Mouse (Mus musculus) MEL (cell line): Measurements from ENCODE around the gene Maml3. TPM values are rescaled to one million over a fixed set of nuclear protein-coding genes. Genes with fewer than 3 reads are reported as not detected.

Source experiments
- DNase-seq: peaks from one replicate; pipeline ENCODE4 v3.0.0; 2011; ENCODE audit warnings: low read depth, low spot score
- H3K27ac ChIP-seq: 2 replicates; pipeline ENCODE4 v1.5.1; 2012; ENCODE audit warnings: low read depth, mild to moderate bottlenecking, control low read depth, low read length, moderate library complexity; ENCODE audit not compliant: control insufficient read depth
- H3K27me3 ChIP-seq, 2 experiments: fragments of 150-350 bp in 1 of 2; sonication (generic) in 1 of 2; 2 replicates each; pipeline ENCODE4 v1.6.1; 2012; ENCODE audit warnings: low read length in 2 of 2, mild to moderate bottlenecking in 2 of 2, improper control_type of control experiment in 1 of 2, moderate library complexity in 1 of 2; ENCODE audit not compliant: insufficient read depth in 2 of 2, control insufficient read depth in 1 of 2
- H3K36me3 ChIP-seq, 2 experiments: 2 replicates each; pipeline ENCODE4 v1.6.1; 2012 to 2014; ENCODE audit warnings: low read length in 2 of 2, improper control_type of control experiment in 1 of 2, inconsistent platforms in 1 of 2, mild to moderate bottlenecking in 1 of 2; ENCODE audit not compliant: insufficient read depth in 2 of 2, control insufficient read depth in 1 of 2
- H3K4me1 ChIP-seq, 2 experiments: fragments of 150-350 bp in 1 of 2; sonication (generic) in 1 of 2; 2 replicates each; pipeline ENCODE4 v1.6.1; 2012; ENCODE audit warnings: low read length in 2 of 2, improper control_type of control experiment in 1 of 2, mild to moderate bottlenecking in 1 of 2; ENCODE audit not compliant: insufficient read depth in 2 of 2, control insufficient read depth in 1 of 2
- H3K4me3 ChIP-seq, 2 experiments: fragments of 150-350 bp in 1 of 2; sonication (generic) in 1 of 2; 2 replicates each; pipeline ENCODE4 v1.5.1; 2012; ENCODE audit warnings: low read depth in 2 of 2, low read length in 2 of 2, mild to moderate bottlenecking in 2 of 2, moderate library complexity in 2 of 2, control low read depth in 1 of 2, improper control_type of control experiment in 1 of 2; ENCODE audit not compliant: control insufficient read depth in 1 of 2, insufficient read depth in 1 of 2
- H3K79me2 ChIP-seq: 2 replicates; pipeline ENCODE4 v1.6.1; 2012; ENCODE audit warnings: mild to moderate bottlenecking, low read length, moderate library complexity; ENCODE audit not compliant: control insufficient read depth, poor library complexity, insufficient read depth
- H3K9ac ChIP-seq: 2 replicates; pipeline ENCODE4 v1.6.1; 2012; ENCODE audit warnings: low read depth, mild to moderate bottlenecking, control low read depth, low read length, moderate library complexity; ENCODE audit not compliant: control insufficient read depth, poor library complexity, severe bottlenecking
- H3K9me3 ChIP-seq: fragments of 150-350 bp; sonication (generic); replicated peaks from 2 replicates; pipeline ENCODE4 v1.6.1; 2012; ENCODE audit warnings: mild to moderate bottlenecking, low read length, improper control_type of control experiment, moderate library complexity; ENCODE audit not compliant: insufficient read depth
- CHD2 ChIP-seq: IDR thresholded peaks from 2 replicates; pipeline ENCODE4 v1.6.1; 2011; ENCODE audit warnings: low read length, improper control_type of control experiment
- CTCF ChIP-seq, 3 experiments: IDR thresholded peaks in 2 of 3; conservative IDR thresholded peaks in 1 of 3; 2 replicates each; pipeline ENCODE4 v1.5.1; 2011 to 2012; ENCODE audit warnings: low read length in 3 of 3, low read depth in 2 of 3, mild to moderate bottlenecking in 2 of 3, improper control_type of control experiment in 1 of 3, inconsistent platforms in 1 of 3, mixed read lengths in 1 of 3, moderate library complexity in 1 of 3; ENCODE audit not compliant: control insufficient read depth in 1 of 3, insufficient read depth in 1 of 3, poor library complexity in 1 of 3, severe bottlenecking in 1 of 3
- E2F4 ChIP-seq: IDR thresholded peaks from 2 replicates; pipeline ENCODE4 v1.6.1; 2011; ENCODE audit warnings: low read depth, low read length, improper control_type of control experiment, borderline replicate concordance
- EP300 ChIP-seq, 2 experiments: IDR thresholded peaks; 2 replicates each; pipeline ENCODE4 v1.6.1; 2011; ENCODE audit warnings: improper control_type of control experiment in 2 of 2, low read length in 2 of 2, low read depth in 1 of 2, mild to moderate bottlenecking in 1 of 2
- ETS1 ChIP-seq: IDR thresholded peaks from 2 replicates; pipeline ENCODE4 v1.6.1; 2012; ENCODE audit warnings: low read depth, mild to moderate bottlenecking, inconsistent platforms, low read length, improper control_type of control experiment, moderate library complexity
- GATA1 ChIP-seq: IDR thresholded peaks from 2 replicates; pipeline ENCODE4 v1.6.1; 2011; ENCODE audit warnings: low read depth, low read length, improper control_type of control experiment
- HCFC1 ChIP-seq: IDR thresholded peaks from 2 replicates; pipeline ENCODE4 v1.6.1; 2012; ENCODE audit warnings: low read depth, mild to moderate bottlenecking, inconsistent platforms, low read length, improper control_type of control experiment, moderate library complexity
- MAX ChIP-seq: IDR thresholded peaks from 2 replicates; pipeline ENCODE4 v1.6.1; 2011; ENCODE audit warnings: low read length, improper control_type of control experiment
- MYB ChIP-seq: IDR thresholded peaks from 2 replicates; pipeline ENCODE4 v1.6.1; 2011; ENCODE audit warnings: mild to moderate bottlenecking, low read depth, low read length, improper control_type of control experiment
- NELFE ChIP-seq: IDR thresholded peaks from 2 replicates; pipeline ENCODE4 v1.6.1; 2011; ENCODE audit warnings: low read depth, low read length, improper control_type of control experiment
- NRF1 ChIP-seq: IDR thresholded peaks from 2 replicates; pipeline ENCODE4 v1.6.1; 2014; ENCODE audit warnings: low read depth, mild to moderate bottlenecking, inconsistent platforms, low read length, improper control_type of control experiment, moderate library complexity; ENCODE audit not compliant: poor library complexity, insufficient read depth, severe bottlenecking
- POLR2AphosphoS2 ChIP-seq: IDR thresholded peaks from 2 replicates; pipeline ENCODE4 v1.6.1; 2011; ENCODE audit warnings: low read length, improper control_type of control experiment
- RAD21 ChIP-seq: IDR thresholded peaks from 2 replicates; pipeline ENCODE4 v1.6.1; 2011; ENCODE audit warnings: mild to moderate bottlenecking, low read depth, low read length, improper control_type of control experiment
- RCOR1 ChIP-seq: IDR thresholded peaks from 2 replicates; pipeline ENCODE4 v1.6.1; 2012; ENCODE audit warnings: low read depth, mild to moderate bottlenecking, inconsistent platforms, low read length, improper control_type of control experiment
- SIN3A ChIP-seq: IDR thresholded peaks from 2 replicates; pipeline ENCODE4 v1.6.1; 2012; ENCODE audit warnings: low read length, improper control_type of control experiment, inconsistent platforms
- TAL1 ChIP-seq: IDR thresholded peaks from 2 replicates; pipeline ENCODE4 v1.6.1; 2012; ENCODE audit warnings: mild to moderate bottlenecking, inconsistent platforms, low read length, moderate library complexity, mixed read lengths
- USF1 ChIP-seq: IDR thresholded peaks from 2 replicates; pipeline ENCODE4 v1.6.1; 2014; ENCODE audit warnings: low read depth, mild to moderate bottlenecking, inconsistent platforms, low read length, improper control_type of control experiment, moderate library complexity
- USF2 ChIP-seq, 2 experiments: IDR thresholded peaks; 2 replicates each; pipeline ENCODE4 v1.6.1; 2011 to 2012; ENCODE audit warnings: improper control_type of control experiment in 2 of 2, low read length in 2 of 2, borderline replicate concordance in 1 of 2, inconsistent platforms in 1 of 2, low read depth in 1 of 2, mild to moderate bottlenecking in 1 of 2; ENCODE audit not compliant: insufficient read depth in 1 of 2
- ZKSCAN1 ChIP-seq: IDR thresholded peaks from 2 replicates; pipeline ENCODE4 v1.6.1; 2012; ENCODE audit warnings: low read depth, mild to moderate bottlenecking, inconsistent platforms, low read length, improper control_type of control experiment, moderate library complexity
- ZNF384 ChIP-seq: IDR thresholded peaks from 2 replicates; pipeline ENCODE4 v1.6.1; 2012; ENCODE audit warnings: low read depth, mild to moderate bottlenecking, inconsistent platforms, low read length, improper control_type of control experiment
- polyA plus RNA-seq, 2 experiments: library from polyadenylated mRNA; stranded (reverse) in 1 of 2; unstranded in 1 of 2; fragments of >175 nt in 1 of 2; fragments of >200 nt in 1 of 2; gene quantifications; 2 replicates each; pipeline versions ENCODE4 v1.2.1 to v1.2.4; 2012; ENCODE audit warnings: low replicate concordance in 2 of 2, low read depth in 1 of 2; ENCODE audit not compliant: insufficient read length in 2 of 2, insufficient read depth in 1 of 2, missing spikeins in 1 of 2
- total RNA-seq: library from RNA; depleted of rRNA; stranded (reverse); fragments of 300-350 nt; gene quantifications from 2 replicates; pipeline ENCODE4 v1.2.3, GENCODE M21; 2012

The Maml3 gene
- total and polyA plus RNA-seq, 3 experiments, result 2.0 to 4.1 TPM; not detected in 1

DNA sequence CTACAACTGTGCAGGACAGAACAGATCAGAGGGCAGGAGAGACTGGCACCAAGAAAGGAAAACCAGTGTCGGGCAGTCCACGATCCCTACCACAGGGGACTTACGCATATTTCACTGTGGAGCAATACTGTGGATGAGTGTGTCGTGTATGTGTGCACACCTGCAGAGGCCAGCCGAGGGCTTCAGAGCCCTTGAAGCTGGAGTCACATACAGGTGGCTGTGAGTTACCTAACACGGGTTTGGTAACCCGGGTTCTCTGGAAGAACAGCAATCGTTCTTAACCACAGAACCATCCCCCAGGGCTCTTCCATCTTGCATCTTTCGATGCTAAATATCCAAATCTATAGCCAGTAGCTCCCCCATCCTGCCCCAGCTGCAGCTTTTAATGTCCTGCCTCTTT is 228.1 kb downstream of the Maml3 start:
- Histone ChIP-seq H3K9ac (no peak overlapping the region), H3K9me3 (no peaks in the 10 kb centered on the region), H3K27ac (no peak overlapping the region), H3K27me3 (no peaks in the 10 kb centered on the region), H3K79me2 (no peaks in the 10 kb centered on the region), H3K4me3 (no peak overlapping the region), H3K4me1 (peaks cover 9 to 11% of the 10 kb centered on the region in 2 experiments), H3K36me3 (peaks cover 0 to 8% of the 10 kb centered on the region in 2 experiments; a peak in 2 of 4 replicates)
- TF ChIP-seq POLR2AphosphoS2, result no peak
- no peak for TF ChIP-seq NELFE
- TF ChIP-seq ZKSCAN1, result no peak
- no peak for TF ChIP-seq HCFC1
- no peak for TF ChIP-seq RCOR1
- no peak for TF ChIP-seq USF1
- no peak for TF ChIP-seq CHD2
- no peak for TF ChIP-seq MYB
- no peak for TF ChIP-seq GATA1
- no peak for TF ChIP-seq SIN3A
- TF ChIP-seq MAX, result no peak
- no peak for TF ChIP-seq NRF1
- no peak for TF ChIP-seq TAL1
- no peak for TF ChIP-seq EP300 (IDR thresholded peaks at IDR 0.05; ENCODE audit: low read depth in 1 of 2, low read length in 2 of 2)
- TF ChIP-seq CTCF (IDR thresholded peaks at IDR 0.05 in 2 of 3, conservative IDR thresholded peaks at IDR 0.05 in 1 of 3; ENCODE audit: control insufficient read depth in 1 of 3, insufficient read depth in 1 of 3, low read depth in 2 of 3, low read length in 3 of 3, poor library complexity in 1 of 3, severe bottlenecking in 1 of 3), result no peak
- DNase-seq, result no peak

- Histone ChIP-seq H3K4me1 (peaks cover 3 to 4% of the 10 kb centered on the region in 2 experiments), H3K36me3 (peaks cover 0 to 3% of the 10 kb centered on the region in 2 experiments; a peak in 2 of 4 replicates), H3K9ac (no peak overlapping the region), H3K9me3 (no peaks in the 10 kb centered on the region), H3K27me3 (no peaks in the 10 kb centered on the region), H3K27ac (no peak overlapping the region), H3K79me2 (no peaks in the 10 kb centered on the region), H3K4me3 (no peak overlapping the region)
- DNase-seq, result no peak
- TF ChIP-seq SIN3A (no peak), USF2 (IDR thresholded peaks at IDR 0.05; ENCODE audit: borderline replicate concordance in 1 of 2, insufficient read depth in 1 of 2, low read depth in 1 of 2, low read length in 2 of 2) (no peak), ETS1 (no peak), E2F4 (no peak), RAD21 (no peak), MAX (no peak), ZNF384 (peak; percentile 74), NRF1 (no peak)
Measured at GRCm38 (mm10) chr3:51875629-51876028, 229.2 kb downstream of the Maml3 start.
